In genomic region chr1:34183250-34183926, GRCm38 (mm10) we compare ENCODE assay signal across 14 mouse cellular contexts.
DNase-seq lines count a peak whose midpoint lies in the region; ATAC-seq lines count a peak whose summit lies in the region.
"Had no signal": no experiment of that assay in that cellular context is flagged by ENCODE, and none has a peak within 500 bp of the region (broad histone marks: within the 10 kb centered on the region; RNA-seq: fewer than 3 reads in every experiment).

No protein-coding gene starts in this region.

- H3K4me3 ChIP-seq in forebrain, embryonic 11.5 days (ENCODE audit: low read depth, low read length), result no peak overlapping the region
- no peak overlapping the region for H3K4me3 ChIP-seq in forebrain, embryonic 10.5 days
- H3K4me3 ChIP-seq in hindbrain, embryonic 14.5 days (replicated peaks; ENCODE audit: low read length), result no peak overlapping the region
- no peak overlapping the region for H3K4me3 ChIP-seq in midbrain, embryonic 15.5 days
- no peak overlapping the region for H3K4me3 ChIP-seq in liver, embryonic 11.5 days (ENCODE audit: low read depth, low read length)
- H3K4me3 ChIP-seq: limb, embryonic 13.5 days had no signal

- no peaks in the 10 kb centered on the region for H3K4me1 ChIP-seq in forebrain, embryonic 11.5 days (replicated peaks; ENCODE audit: control insufficient read depth, insufficient read depth, low read length)
- peaks cover 12% of the 10 kb centered on the region; the same call in 1 of the 2 replicates for H3K4me1 ChIP-seq in forebrain, embryonic 10.5 days
- no peaks in the 10 kb centered on the region for H3K4me1 ChIP-seq in hindbrain, embryonic 14.5 days (replicated peaks; ENCODE audit: control insufficient read depth, insufficient read depth, low read length)
- H3K4me1 ChIP-seq in midbrain, embryonic 15.5 days, result peaks cover 15% of the 10 kb centered on the region
- no peaks in the 10 kb centered on the region for H3K4me1 ChIP-seq in liver, embryonic 11.5 days (replicated peaks; ENCODE audit: control insufficient read depth, insufficient read depth, low read length)
- H3K4me1 ChIP-seq: limb, embryonic 13.5 days had no signal

- H3K9ac ChIP-seq in forebrain, embryonic 11.5 days (ENCODE audit: low read length), result no peak overlapping the region
- H3K9ac ChIP-seq in hindbrain, embryonic 14.5 days, result no peak overlapping the region
- no peak overlapping the region for H3K9ac ChIP-seq in midbrain, embryonic 15.5 days
- no peak overlapping the region for H3K9ac ChIP-seq in liver, embryonic 11.5 days (ENCODE audit: low read depth, low read length)
- H3K9ac ChIP-seq: limb, embryonic 13.5 days had no signal

- ATAC-seq in forebrain, embryonic 11.5 days (replicated peaks; ENCODE audit: low FRiP score), result peak; percentile 53; the same call in 1 of the 2 replicates
- ATAC-seq in hindbrain, embryonic 14.5 days (ENCODE audit: low FRiP score), result peak; percentile 47; the same call in 1 of the 2 replicates
- ATAC-seq in midbrain, embryonic 15.5 days (replicated peaks), result 0 out of 2 replicates have a peak, but pooled peaks have one; percentile 34
- no peak for ATAC-seq in liver, embryonic 11.5 days (replicated peaks; ENCODE audit: low FRiP score)
- no peak for ATAC-seq in erythroid progenitor cell, adult 5-6 weeks (replicated peaks; ENCODE audit: low FRiP score, poor library complexity, severe bottlenecking)
- ATAC-seq: intestine, embryonic 16.5 days had no signal

- no peaks in the 10 kb centered on the region; the same call in 1 of the 2 replicates for H3K36me3 ChIP-seq in forebrain, embryonic 11.5 days (ENCODE audit: control insufficient read depth, insufficient read depth, low read length)
- H3K36me3 ChIP-seq in forebrain, embryonic 10.5 days (replicated peaks), result peaks cover 40% of the 10 kb centered on the region
- H3K36me3 ChIP-seq in hindbrain, embryonic 14.5 days (replicated peaks; ENCODE audit: control insufficient read depth, insufficient read depth), result peaks cover 77% of the 10 kb centered on the region
- peaks cover 9% of the 10 kb centered on the region for H3K36me3 ChIP-seq in midbrain, embryonic 15.5 days (replicated peaks)
- H3K36me3 ChIP-seq in liver, embryonic 11.5 days (ENCODE audit: control insufficient read depth, insufficient read depth, low read length), result no peaks in the 10 kb centered on the region

- 73% methylated on average over 12 of the region's 12 CpGs for WGBS in forebrain, embryonic 11.5 days
- WGBS in forebrain, embryonic 10.5 days, result 85% methylated on average over 12 of the region's 12 CpGs
- 24% methylated on average over 12 of the region's 12 CpGs for WGBS in hindbrain, embryonic 14.5 days
- WGBS in midbrain, embryonic 15.5 days, result 24% methylated on average over 12 of the region's 12 CpGs
- WGBS in liver, embryonic 11.5 days, result 89% methylated on average over 12 of the region's 12 CpGs

- no peak for DNase-seq in forebrain, embryonic 11.5 days (ENCODE audit: low spot score)
- DNase-seq in forebrain, embryonic 10.5 days (ENCODE audit: extremely low spot score, low spot score), result no peak
- DNase-seq in hindbrain, embryonic 14.5 days (ENCODE audit: low spot score), result no peak
- peak; percentile 33 for DNase-seq in retina, postnatal 1 day
- DNase-seq in liver, embryonic 11.5 days (ENCODE audit: low spot score), result no peak
- no peak for DNase-seq in heart, adult 9 months (ENCODE audit: low spot score in 2 of 2)
- DNase-seq: B cell, adult 2 months; kidney, postnatal 36 days; lung, adult 18-20 months had no signal

- no peaks in the 10 kb centered on the region for H3K9me3 ChIP-seq in forebrain, embryonic 11.5 days (ENCODE audit: control insufficient read depth, low read length)
- H3K9me3 ChIP-seq in forebrain, embryonic 10.5 days, result no peaks in the 10 kb centered on the region; the same call in 1 of the 2 replicates
- H3K9me3 ChIP-seq in hindbrain, embryonic 14.5 days (ENCODE audit: control insufficient read depth, low read length), result no peaks in the 10 kb centered on the region
- no peaks in the 10 kb centered on the region for H3K9me3 ChIP-seq in midbrain, embryonic 15.5 days
- H3K9me3 ChIP-seq in liver, embryonic 11.5 days (ENCODE audit: control insufficient read depth, low read length), result no peaks in the 10 kb centered on the region
- H3K9me3 ChIP-seq: limb, embryonic 13.5 days had no signal

- H3K27me3 ChIP-seq in forebrain, embryonic 11.5 days (ENCODE audit: control insufficient read depth, insufficient read depth, low read length), result no peaks in the 10 kb centered on the region
- no peaks in the 10 kb centered on the region for H3K27me3 ChIP-seq in forebrain, embryonic 10.5 days (ENCODE audit: poor library complexity, severe bottlenecking)
- H3K27me3 ChIP-seq in hindbrain, embryonic 14.5 days (ENCODE audit: control insufficient read depth, insufficient read depth, low read length), result no peaks in the 10 kb centered on the region
- no peaks in the 10 kb centered on the region for H3K27me3 ChIP-seq in midbrain, embryonic 15.5 days (replicated peaks)
- H3K27me3 ChIP-seq in liver, embryonic 11.5 days (replicated peaks; ENCODE audit: control insufficient read depth, insufficient read depth, low read length), result no peaks in the 10 kb centered on the region
- H3K27me3 ChIP-seq: limb, embryonic 13.5 days had no signal

- H3K27ac ChIP-seq in forebrain, embryonic 11.5 days (ENCODE audit: low read depth, low read length), result peak overlapping the region; percentile 46
- no peak overlapping the region for H3K27ac ChIP-seq in forebrain, embryonic 10.5 days
- H3K27ac ChIP-seq in hindbrain, embryonic 14.5 days, result peak overlapping the region; percentile 22
- 0 out of 2 replicates have a peak overlapping the region, but pooled peaks have one; percentile 8 for H3K27ac ChIP-seq in midbrain, embryonic 15.5 days
- H3K27ac ChIP-seq in liver, embryonic 11.5 days (ENCODE audit: low read depth, low read length), result no peak overlapping the region
- H3K27ac ChIP-seq: limb, embryonic 13.5 days; macrophage had no signal

- no peak overlapping the region for H3K4me2 ChIP-seq in forebrain, embryonic 11.5 days (ENCODE audit: low read depth, low read length, severe bottlenecking)
- no peak overlapping the region for H3K4me2 ChIP-seq in hindbrain, embryonic 14.5 days (replicated peaks)
- no peak overlapping the region for H3K4me2 ChIP-seq in midbrain, embryonic 15.5 days
- no peak overlapping the region for H3K4me2 ChIP-seq in liver, embryonic 11.5 days
- H3K4me2 ChIP-seq: limb, embryonic 13.5 days had no signal

Comparison
In these comparisons a context has a peak if more than half of its experiments do, and no peak if none do; other contexts are left out.
1. H3K27ac ChIP-seq: peak in forebrain, embryonic 11.5 days (single experiment), hindbrain, embryonic 14.5 days (single experiment) and midbrain, embryonic 15.5 days (single experiment); none in forebrain, embryonic 10.5 days (single experiment) and liver, embryonic 11.5 days (single experiment).
2. ATAC-seq: peak in forebrain, embryonic 11.5 days (single experiment), hindbrain, embryonic 14.5 days (single experiment) and midbrain, embryonic 15.5 days (single experiment); none in liver, embryonic 11.5 days (single experiment) and erythroid progenitor cell, adult 5-6 weeks (single experiment).